8 mouse cellular contexts compared by ENCODE assay signal in genomic region chr4:133674331-133674695, GRCm38 (mm10). TPM values are rescaled to one million over a fixed set of nuclear protein-coding genes. Genes with fewer than 3 reads are reported as not detected.
DNase-seq lines count a peak whose midpoint lies in the region; ATAC-seq and TF ChIP-seq lines count a peak whose summit lies in the region.

No protein-coding gene starts in this region.

- 0 out of 2 replicates have a peak overlapping the region, but pooled peaks have one; percentile 17 for H3K4me2 ChIP-seq in forebrain, embryonic 15.5 days (replicated peaks)
- H3K4me2 ChIP-seq in liver, embryonic 16.5 days (ENCODE audit: low read depth, low read length): peak overlapping the region; percentile 75

- DNase-seq in CD4-positive, CD25-positive, alpha-beta regulatory T cell, adult 2 months (ENCODE audit: low read depth, low spot score): peak; percentile 23
- DNase-seq in layer of hippocampus, adult 2 months (ENCODE audit: low spot score in 2 of 2): no peak
- no peak for DNase-seq in layer of hippocampus, adult 9-10 months (ENCODE audit: low spot score)
- DNase-seq in spleen, postnatal 36 days (ENCODE audit: low spot score in 2 of 2): no peak
- DNase-seq in spleen, adult 18-20 months: no peak

- peaks cover 57% of the 10 kb centered on the region for H3K4me1 ChIP-seq in forebrain, embryonic 15.5 days
- peaks cover 51% of the 10 kb centered on the region for H3K4me1 ChIP-seq in liver, embryonic 16.5 days (ENCODE audit: control insufficient read depth, low read depth, low read length)

- WGBS in forebrain, embryonic 15.5 days: 76% methylated on average over 8 of the region's 8 CpGs
- 16% methylated on average over 8 of the region's 8 CpGs for WGBS in liver, embryonic 16.5 days (ENCODE audit: insufficient replicate concordance)

- H3K9me3 ChIP-seq in forebrain, embryonic 15.5 days: no peaks in the 10 kb centered on the region
- H3K9me3 ChIP-seq in liver, embryonic 16.5 days (replicated peaks; ENCODE audit: control insufficient read depth, low read length): no peaks in the 10 kb centered on the region

- H3K9ac ChIP-seq in forebrain, embryonic 15.5 days (replicated peaks): 0 out of 2 replicates have a peak overlapping the region, but pooled peaks have one; percentile 3
- peak overlapping the region; percentile 13; the same call in 1 of the 2 replicates for H3K9ac ChIP-seq in liver, embryonic 16.5 days (ENCODE audit: low read depth, low read length)

- no peak for ATAC-seq in CD4-positive, CD25-positive, alpha-beta regulatory T cell, adult 4 months
- no peak for ATAC-seq in forebrain, embryonic 15.5 days (replicated peaks)
- no peak for ATAC-seq in liver, embryonic 16.5 days (ENCODE audit: low read depth)

- H3K27me3 ChIP-seq in forebrain, embryonic 15.5 days: no peaks in the 10 kb centered on the region
- H3K27me3 ChIP-seq in liver, embryonic 16.5 days (ENCODE audit: control insufficient read depth, insufficient read depth, low read depth, low read length): no peaks in the 10 kb centered on the region

- H3K36me3 ChIP-seq in forebrain, embryonic 15.5 days: 0 out of 2 replicates have a peak, but pooled peaks cover 3% of the 10 kb centered on the region
- peaks cover 2% of the 10 kb centered on the region; the same call in 1 of the 2 replicates for H3K36me3 ChIP-seq in liver, embryonic 16.5 days (ENCODE audit: control insufficient read depth, insufficient read depth)

- H3K27ac ChIP-seq in layer of hippocampus, adult 2 months: peak overlapping the region; percentile 99
- H3K27ac ChIP-seq in forebrain, embryonic 15.5 days (replicated peaks): peak overlapping the region; percentile 99; the same call in 1 of the 2 replicates
- peak overlapping the region; percentile 98 for H3K27ac ChIP-seq in liver, embryonic 16.5 days (ENCODE audit: low read length)

- no peak overlapping the region for H3K4me3 ChIP-seq in layer of hippocampus, adult 2 months
- H3K4me3 ChIP-seq in forebrain, embryonic 15.5 days: no peak overlapping the region
- H3K4me3 ChIP-seq in liver, embryonic 16.5 days (ENCODE audit: low read depth, low read length): peak overlapping the region; percentile 80; the same call in 1 of the 2 replicates

- no peak for TF ChIP-seq CTCF in layer of hippocampus, adult 2 months (conservative IDR thresholded peaks at IDR 0.05)

RNA-seq across cellular contexts. Expression of gene Pigv, which starts 1.9 kb away (rescaled TPM):
- polyA plus RNA-seq in CD4-positive, CD25-positive, alpha-beta regulatory T cell, adult 4 months (2017; shearing (Covaris generic)): 10 to 100 TPM; 14.3 to 16.3 TPM
- total RNA-seq in layer of hippocampus, adult 2 months (2021): 1 to 10 TPM; 9.1 to 9.7 TPM
- polyA plus RNA-seq in forebrain, embryonic 15.5 days (2015; fragmentation: Nextera tagmentation; extraction: Ambion mirVana): 16.5 and 16.9 TPM in 2 replicates
- 6.0 and 6.7 TPM in 2 replicates for polyA plus RNA-seq in liver, embryonic 16.5 days (2015; fragmentation: Nextera tagmentation; extraction: Ambion mirVana)

RNA-seq across cellular contexts. Expression of gene Zdhhc18, which starts 24.4 kb away (rescaled TPM):
- polyA plus RNA-seq in CD4-positive, CD25-positive, alpha-beta regulatory T cell, adult 4 months (2017; shearing (Covaris generic)): 10 to 100 TPM; 20.2 to 22.3 TPM
- 10 to 100 TPM; 37.1 to 38.0 TPM for total RNA-seq in layer of hippocampus, adult 2 months (2021)
- polyA plus RNA-seq in forebrain, embryonic 15.5 days (2015; fragmentation: Nextera tagmentation; extraction: Ambion mirVana): 4.9 and 6.3 TPM in 2 replicates
- polyA plus RNA-seq in liver, embryonic 16.5 days (2015; fragmentation: Nextera tagmentation; extraction: Ambion mirVana): 0.79 and 1.1 TPM in 2 replicates
